Mouse (Mus musculus) splenic B cell, adult 2 months (primary cell): ENCODE data around the gene Map1lc3b.

Source experiments
- DNase-seq: peaks from one replicate; pipeline ENCODE4 v3.0.0-alpha.2; 2011; ENCODE audit warnings: low read depth, low spot score
- H3K27me3 ChIP-seq: 2 replicates; pipeline ENCODE4 v1.6.1; 2012; ENCODE audit warnings: mild to moderate bottlenecking, low read length, moderate library complexity, mixed read lengths; ENCODE audit not compliant: control insufficient read depth, poor library complexity, insufficient read depth, severe bottlenecking
- H3K36me3 ChIP-seq: 2 replicates; pipeline ENCODE4 v1.6.1; 2012; ENCODE audit warnings: mild to moderate bottlenecking, low read length, moderate library complexity, mixed read lengths; ENCODE audit not compliant: control insufficient read depth, poor library complexity, insufficient read depth, severe bottlenecking

The Map1lc3b gene

GRCm38 (mm10) chr8:121609251-121609650 lies 19.1 kb downstream of the Map1lc3b start:
- H3K27me3 ChIP-seq, result no peaks in the 10 kb centered on the region

DNA sequence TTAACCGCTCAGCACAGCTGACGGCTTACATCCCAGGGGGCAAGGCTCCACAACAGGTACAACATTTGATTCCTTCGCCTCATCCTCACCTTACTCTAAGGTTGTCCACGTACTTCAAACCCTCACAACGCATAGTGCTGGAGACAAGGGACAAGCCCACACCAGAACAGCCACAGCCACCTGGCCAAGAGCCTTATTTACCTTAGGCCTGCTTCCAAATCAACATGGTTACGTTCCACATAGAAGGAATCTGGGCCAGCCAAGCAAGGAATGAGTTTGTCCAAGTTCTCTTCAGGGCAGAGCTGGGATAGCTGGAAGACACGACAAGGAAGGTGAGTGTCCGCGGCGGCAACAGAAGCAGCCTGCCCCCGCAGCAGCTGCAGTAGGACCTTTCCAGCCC lies 19.8 kb downstream of the Map1lc3b start:
- no peak for DNase-seq
- no peaks in the 10 kb centered on the region for H3K27me3 ChIP-seq
- no peaks in the 10 kb centered on the region for H3K36me3 ChIP-seq

More at GRCm38 (mm10) chr8:121609251-121609650, 19.1 kb downstream of the Map1lc3b start:
- DNase-seq, result no peak
- H3K36me3 ChIP-seq, result no peaks in the 10 kb centered on the region

GRCm38 (mm10) chr8:121613419-121613818 lies 23.3 kb downstream of the Map1lc3b start:
- Histone ChIP-seq H3K27me3 (no peaks in the 10 kb centered on the region), H3K36me3 (no peaks in the 10 kb centered on the region)
- DNase-seq, result no peak

DNA sequence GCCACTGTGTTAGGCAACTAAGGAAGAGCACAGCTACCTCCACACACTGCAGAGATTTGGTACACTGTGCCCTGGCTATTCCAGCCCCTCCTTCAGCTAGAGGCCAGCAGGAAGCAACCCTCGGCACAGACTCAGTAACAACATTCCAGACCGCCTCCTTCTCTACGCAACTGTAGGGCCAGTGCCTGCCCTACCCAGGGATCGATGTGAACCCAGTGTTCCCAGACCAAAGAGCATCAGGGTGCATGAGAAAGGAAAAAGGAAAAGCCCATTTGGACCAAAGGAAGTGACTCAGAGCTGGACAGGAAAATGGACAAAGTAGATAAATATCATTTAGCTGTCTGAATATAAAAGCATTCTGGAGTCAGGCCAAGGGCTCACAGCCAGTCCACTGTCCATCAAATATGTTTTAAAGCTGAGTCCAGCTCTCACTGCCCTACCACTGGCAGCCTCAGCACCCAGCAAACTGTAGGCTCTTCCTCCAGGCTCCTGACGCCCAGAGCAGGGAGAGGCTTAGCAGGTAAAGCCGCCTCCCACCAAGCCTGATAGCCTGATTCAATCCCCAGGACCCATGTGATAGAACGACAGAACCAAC lies 29.3 kb downstream of the Map1lc3b start:
- DNase-seq, result no peak
- Histone ChIP-seq H3K27me3 (no peaks in the 10 kb centered on the region), H3K36me3 (no peaks in the 10 kb centered on the region)

GRCm38 (mm10) chr8:121620801-121621516 lies 30.8 kb downstream of the Map1lc3b start:
- DNase-seq, result no peak
- Histone ChIP-seq H3K36me3 (no peaks in the 10 kb centered on the region), H3K27me3 (no peaks in the 10 kb centered on the region)

DNA sequence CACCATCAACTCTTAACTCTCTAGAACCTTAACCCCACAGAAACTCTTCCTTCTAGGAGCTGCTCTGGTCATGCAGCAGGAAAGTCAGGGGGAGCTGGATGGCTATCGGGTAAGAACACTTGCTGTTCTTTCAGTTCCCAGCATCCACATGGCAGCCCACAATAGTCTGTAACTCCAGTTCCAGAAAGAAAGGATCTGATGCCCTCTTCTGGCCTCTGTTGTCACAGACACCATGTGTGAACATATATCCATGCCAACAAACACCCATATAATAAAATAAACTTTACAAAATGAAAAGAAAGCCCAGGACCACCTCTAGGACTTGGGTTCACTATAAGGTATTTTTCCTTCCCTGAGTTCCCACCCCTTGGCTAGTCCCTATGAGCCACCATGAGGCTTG lies 31.7 kb downstream of the Map1lc3b start:
- no peaks in the 10 kb centered on the region for H3K36me3 ChIP-seq
- no peaks in the 10 kb centered on the region for H3K27me3 ChIP-seq
- DNase-seq, result no peak

DNA sequence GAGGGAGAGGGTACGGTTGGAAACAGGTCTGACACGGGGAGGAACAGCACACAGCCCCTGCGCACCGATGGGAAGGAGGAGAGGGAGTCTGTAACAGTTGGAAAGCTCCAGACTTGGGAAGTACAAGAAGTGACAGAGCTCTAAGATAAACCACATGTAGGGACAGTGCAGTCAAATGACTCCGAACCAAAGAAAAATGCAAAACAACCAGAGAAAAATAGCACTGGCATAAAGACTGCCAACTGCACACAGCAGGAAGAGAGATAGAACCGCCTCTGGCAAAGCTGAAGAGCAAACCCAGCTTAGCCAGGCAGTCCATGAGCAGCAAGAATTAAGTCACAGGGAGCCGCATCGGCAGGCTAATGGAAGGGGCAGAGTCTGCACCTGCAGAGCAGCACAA lies 32.9 kb downstream of the Map1lc3b start:
- H3K36me3 ChIP-seq, result no peaks in the 10 kb centered on the region
- no peak for DNase-seq

DNA sequence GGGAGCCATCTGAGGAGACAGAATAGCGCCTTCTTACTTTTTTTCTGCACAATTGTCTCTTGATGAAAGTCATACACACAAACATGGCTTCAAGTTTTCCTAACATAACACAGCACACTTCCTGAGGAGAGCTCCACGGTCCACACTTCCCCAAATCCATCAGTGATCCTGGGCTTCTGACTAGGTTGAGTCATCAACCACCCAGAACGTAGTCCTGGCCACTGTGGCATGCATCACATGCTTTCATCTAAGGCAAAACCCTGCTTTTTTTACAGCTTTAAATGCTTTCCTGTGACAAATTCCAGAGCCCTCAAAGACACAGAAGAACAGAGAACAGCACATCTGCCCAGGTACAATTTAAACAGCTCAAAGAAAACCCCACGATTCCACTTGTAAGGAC lies 38.5 kb downstream of the Map1lc3b start:
- Histone ChIP-seq H3K27me3 (no peaks in the 10 kb centered on the region), H3K36me3 (no peaks in the 10 kb centered on the region)
- DNase-seq, result no peak

More for the DNA sequence above, 32.9 kb downstream of the Map1lc3b start:
- H3K27me3 ChIP-seq, result no peaks in the 10 kb centered on the region

DNA sequence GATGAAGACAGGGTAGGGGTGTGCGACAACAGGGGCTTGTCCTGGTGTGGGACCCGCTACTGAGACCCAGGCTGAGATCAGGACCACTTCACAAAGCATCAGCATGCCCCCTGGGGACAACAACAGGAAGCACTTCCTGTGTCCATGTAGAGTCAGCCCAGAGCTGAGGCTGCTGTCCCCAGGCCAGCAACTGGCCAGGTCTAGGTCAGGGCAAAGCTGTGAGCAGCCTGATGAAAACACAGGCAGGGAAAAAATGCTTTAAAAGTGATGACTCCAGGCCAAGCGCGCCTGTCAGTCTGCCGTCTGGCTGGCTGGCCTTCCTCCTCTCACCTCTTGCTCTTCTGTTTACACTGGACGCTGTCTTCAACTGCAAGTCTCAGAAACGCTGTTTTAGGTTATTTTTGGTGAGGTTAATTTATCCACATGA lies 41.5 kb downstream of the Map1lc3b start:
- DNase-seq, result no peak
- Histone ChIP-seq H3K36me3 (no peaks in the 10 kb centered on the region), H3K27me3 (no peaks in the 10 kb centered on the region)

GRCm38 (mm10) chr8:121632401-121632800 lies 42.2 kb downstream of the Map1lc3b start:
- no peaks in the 10 kb centered on the region for H3K36me3 ChIP-seq
- no peaks in the 10 kb centered on the region for H3K27me3 ChIP-seq
- no peak for DNase-seq

- Histone ChIP-seq H3K27me3 (no peaks in the 10 kb centered on the region), H3K36me3 (no peaks in the 10 kb centered on the region)
- DNase-seq, result no peak
These were observed 45.4 kb downstream of the Map1lc3b start for GRCm38 (mm10) chr8:121635534-121635933.

DNA sequence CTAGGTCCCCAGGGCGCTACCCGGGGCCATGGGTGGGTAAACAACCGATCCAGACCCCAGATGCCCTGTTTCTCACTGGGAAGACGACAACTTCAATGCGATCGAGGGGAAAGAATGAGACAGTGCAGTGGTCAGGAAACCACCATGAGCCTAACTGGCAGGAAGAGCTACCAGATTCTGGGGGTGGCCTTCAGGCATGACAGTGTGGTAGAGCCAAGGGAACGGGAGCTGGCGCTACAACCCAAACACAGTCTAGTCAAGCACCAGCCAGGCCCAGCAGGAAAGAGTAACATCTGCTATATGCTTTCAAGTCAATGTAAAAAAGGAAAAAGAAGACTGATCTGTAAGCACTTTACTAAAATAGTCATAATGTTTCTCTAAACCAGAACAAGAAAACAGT lies 46.0 kb downstream of the Map1lc3b start:
- H3K36me3 ChIP-seq, result no peaks in the 10 kb centered on the region
- no peaks in the 10 kb centered on the region for H3K27me3 ChIP-seq
- DNase-seq, result no peak

DNA sequence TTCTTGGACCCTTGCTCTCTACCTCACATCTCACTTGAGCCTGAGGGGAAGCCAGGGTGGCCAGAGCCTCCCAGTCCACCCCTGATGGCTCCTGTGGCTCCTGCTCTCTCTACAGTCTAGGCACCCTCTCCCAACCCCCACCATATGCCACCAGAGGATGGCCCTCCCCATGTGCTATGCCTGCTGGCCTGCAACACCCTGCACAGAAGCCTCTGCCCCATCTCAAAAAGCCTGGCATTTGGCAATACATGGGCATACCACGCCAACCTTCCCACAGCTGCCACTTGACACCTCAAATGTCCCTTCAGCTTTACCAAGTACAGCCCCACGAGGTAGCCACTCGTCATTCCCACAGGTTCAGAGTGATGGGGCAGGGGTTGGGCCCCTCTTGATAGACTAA lies 52.6 kb downstream of the Map1lc3b start:
- Histone ChIP-seq H3K36me3 (no peaks in the 10 kb centered on the region), H3K27me3 (no peaks in the 10 kb centered on the region)
- no peak for DNase-seq

DNA sequence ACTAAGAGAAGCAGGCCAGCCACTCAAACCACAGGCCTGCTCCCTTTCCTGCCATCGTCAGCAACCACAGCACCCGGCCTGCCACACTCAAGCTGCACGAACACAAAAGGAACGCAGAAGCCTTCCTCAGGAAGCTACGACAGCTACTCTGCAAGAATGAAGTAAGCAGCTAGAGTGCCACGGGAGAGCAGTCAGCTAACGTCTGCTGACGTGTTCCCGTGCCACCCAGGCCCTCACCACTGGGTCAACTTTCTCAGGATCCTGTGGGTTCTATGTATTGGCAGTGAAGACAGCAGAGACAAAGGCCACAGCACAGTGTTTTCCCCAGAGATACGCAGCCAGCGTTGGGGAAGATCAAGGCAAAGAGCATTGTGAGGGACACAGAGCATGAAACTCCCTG lies 53.2 kb downstream of the Map1lc3b start:
- DNase-seq, result no peak
- Histone ChIP-seq H3K27me3 (no peaks in the 10 kb centered on the region), H3K36me3 (no peaks in the 10 kb centered on the region)

DNA sequence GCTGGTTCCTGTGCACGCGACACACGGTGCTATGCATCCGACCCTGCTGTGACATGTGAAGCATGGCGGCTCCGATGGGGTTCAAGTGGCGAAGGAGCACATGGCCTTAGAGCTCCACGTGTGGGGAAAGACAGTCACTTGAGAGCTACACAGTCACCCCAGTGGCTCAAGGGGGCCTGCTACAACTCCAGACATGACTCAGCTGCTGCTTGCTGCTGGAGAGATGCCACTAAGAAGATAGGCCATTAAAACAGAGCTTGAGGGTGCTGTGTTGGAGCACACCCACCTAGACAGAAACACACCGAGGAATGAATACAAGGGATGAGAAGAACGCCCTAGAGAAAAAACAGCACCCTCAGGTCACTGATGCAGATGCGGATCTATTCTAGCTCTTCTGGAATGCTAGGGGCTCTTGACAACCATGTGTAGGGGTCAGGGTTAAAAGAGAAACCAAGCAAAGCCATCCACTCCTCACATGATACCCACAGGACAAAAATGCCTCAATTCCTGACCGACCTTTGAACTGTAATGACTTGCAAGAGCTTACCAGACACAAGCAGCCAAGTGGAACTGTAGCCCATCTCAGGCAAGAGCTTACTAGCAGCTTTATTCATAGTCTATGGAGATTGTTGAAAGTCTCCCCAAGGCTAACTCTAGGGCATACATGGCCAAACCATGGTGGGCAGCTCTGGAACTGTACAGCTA lies 57.5 kb downstream of the Map1lc3b start:
- no peak for DNase-seq
- Histone ChIP-seq H3K36me3 (no peaks in the 10 kb centered on the region), H3K27me3 (no peaks in the 10 kb centered on the region)
